Mouse (Mus musculus): ENCODE measurements around the gene Col13a1. TPM values are rescaled to one million over a fixed set of nuclear protein-coding genes. Genes with fewer than 3 reads are reported as not detected.

Col13a1 gene
- total and polyA plus RNA-seq, 3 experiments: not detected

- H3K36me3 ChIP-seq (replicated peaks in 1 of 2; ENCODE audit: control insufficient read depth in 1 of 2, insufficient read depth in 1 of 2, low read length in 1 of 2): no peaks in the 10 kb centered on the region
- no peak overlapping the region for H3K27ac ChIP-seq (ENCODE audit: insufficient read depth, low read depth)
- dilution Hi-C loops (cut with MboI; ENCODE audit: extremely low pct_ligation_motif_present, extremely low pct_unique_long_range_greater_than_20kb, low sequenced_read_pairs) (no loop called here), in situ Hi-C loops (cut with MboI; ENCODE audit: low pct_ligation_motif_present, low pct_unique_long_range_greater_than_20kb, low sequenced_read_pairs) (loop anchor here (25.0 kb wide), 1 partner anchor 558 kb away; the partner anchor contains the start of gene Hk1)
- no peak overlapping the region for H3K4me3 ChIP-seq (replicated peaks in 1 of 3; ENCODE audit: low read depth in 2 of 3, low read length in 2 of 3, poor library complexity in 1 of 3)
- H3K27me3 ChIP-seq (replicated peaks): no peaks in the 10 kb centered on the region
- H3K4me2 ChIP-seq (ENCODE audit: insufficient read depth, low read depth, poor library complexity, severe bottlenecking): no peak overlapping the region
- no peak for DNase-seq (ENCODE audit: extremely low read depth)
- H3K4me1 ChIP-seq (ENCODE audit: control insufficient read depth in 1 of 2, insufficient read depth in 2 of 2): peaks cover 15 to 69% of the 10 kb centered on the region in 2 experiments
- no peak overlapping the region for H3K9ac ChIP-seq (ENCODE audit: insufficient read depth, low read depth)
- TF ChIP-seq POLR2A (IDR thresholded peaks at IDR 0.05; ENCODE audit: low read depth, low read length) (no peak), ZMIZ1 (IDR thresholded peaks at IDR 0.05; ENCODE audit: low read depth, low read length) (no peak), SMC3 (IDR thresholded peaks at IDR 0.05; ENCODE audit: low read depth, low read length) (no peak), MAX (IDR thresholded peaks at IDR 0.05; ENCODE audit: low read length) (no peak), EP300 (IDR thresholded peaks at IDR 0.05; ENCODE audit: low read length) (no peak), JUND (conservative IDR thresholded peaks at IDR 0.05; ENCODE audit: low read depth, low read length) (no peak), HCFC1 (IDR thresholded peaks at IDR 0.05; ENCODE audit: low read depth, low read length) (no peak), MAZ (IDR thresholded peaks at IDR 0.05; ENCODE audit: low read depth, low read length) (no peak), KAT2A (IDR thresholded peaks at IDR 0.05; ENCODE audit: insufficient replicate concordance, low read length) (no peak), TCF12 (IDR thresholded peaks at IDR 0.05; ENCODE audit: low read depth, low read length) (no peak), JUN (IDR thresholded peaks at IDR 0.05; ENCODE audit: insufficient read depth, low read depth, low read length) (no peak), ETS1 (conservative IDR thresholded peaks at IDR 0.05; ENCODE audit: low read depth, low read length) (no peak), MEF2A (IDR thresholded peaks at IDR 0.05; ENCODE audit: borderline replicate concordance, low read depth, low read length) (no peak), E2F4 (IDR thresholded peaks at IDR 0.05; ENCODE audit: insufficient replicate concordance, low read depth, low read length) (no peak), SIN3A (IDR thresholded peaks at IDR 0.05; ENCODE audit: low read length) (no peak), RAD21 (IDR thresholded peaks at IDR 0.05; ENCODE audit: low read depth, low read length) (no peak), NRF1 (IDR thresholded peaks at IDR 0.05; ENCODE audit: low read depth, low read length) (no peak), ZC3H11A (IDR thresholded peaks at IDR 0.05; ENCODE audit: low read depth, low read length) (no peak), TBP (conservative IDR thresholded peaks at IDR 0.05; ENCODE audit: low read depth, low read length) (no peak), CTCF (conservative IDR thresholded peaks at IDR 0.05 in 1 of 2, IDR thresholded peaks at IDR 0.05 in 1 of 2; ENCODE audit: low read depth in 2 of 2, low read length in 2 of 2) (no peak)
- no peaks in the 10 kb centered on the region for H3K9me3 ChIP-seq (replicated peaks; ENCODE audit: low read length)
- no peaks in the 10 kb centered on the region for H3K79me2 ChIP-seq (replicated peaks; ENCODE audit: control insufficient read depth, extremely low read depth, insufficient read depth, poor library complexity, severe bottlenecking)
Observed at GRCm38 (mm10) chr10:61829046-61829445, 149.9 kb downstream of the Col13a1 start.
